Mouse (Mus musculus) hindbrain, embryonic 13.5 days (tissue): ENCODE measurements at regions not wholly inside any gene's neighbourhood (a gene's known extent, or its start where the extent isn't known, plus 50 kb on each side); places are given as distances from the start of the nearest gene placed in this dataset.

ENCODE experiments used
- ATAC-seq: fragments of 200-750 bp; cut with Nextera tagmentation; 2 replicates; pipeline ENCODE4 v1.8.0; 2017; ENCODE audit warnings: moderate TSS enrichment; ENCODE audit not compliant: low FRiP score
- H3K27ac ChIP-seq: fragments of 300-500 bp; sonication (generic); 2 replicates; pipeline ENCODE4 v1.5.1; 2015; ENCODE audit warnings: inconsistent platforms, mild to moderate bottlenecking, moderate library complexity
- H3K27me3 ChIP-seq: fragments of 300-500 bp; sonication (generic); 2 replicates; pipeline ENCODE4 v1.6.1; 2015; ENCODE audit warnings: mild to moderate bottlenecking, inconsistent platforms
- H3K36me3 ChIP-seq: fragments of 300-500 bp; sonication (generic); 2 replicates; pipeline ENCODE4 v1.6.1; 2015; ENCODE audit warnings: mild to moderate bottlenecking, inconsistent platforms
- H3K4me1 ChIP-seq: fragments of 300-500 bp; sonication (generic); replicated peaks from 2 replicates; pipeline ENCODE4 v1.6.1; 2015; ENCODE audit warnings: inconsistent platforms
- H3K4me2 ChIP-seq: fragments of 300-500 bp; sonication (generic); 2 replicates; pipeline ENCODE4 v1.6.1; 2015; ENCODE audit warnings: inconsistent platforms, mild to moderate bottlenecking, moderate library complexity
- H3K4me3 ChIP-seq: fragments of 300-500 bp; sonication (generic); 2 replicates; pipeline ENCODE4 v1.5.1; 2015; ENCODE audit warnings: mild to moderate bottlenecking, inconsistent platforms
- H3K9ac ChIP-seq: fragments of 300-500 bp; sonication (generic); 2 replicates; pipeline ENCODE4 v1.6.1; 2015; ENCODE audit warnings: mild to moderate bottlenecking, inconsistent platforms
- H3K9me3 ChIP-seq: fragments of 300-500 bp; sonication (generic); 2 replicates; pipeline ENCODE4 v1.6.1; 2016; ENCODE audit warnings: inconsistent platforms
- WGBS: fragments of 180-500 bp; shearing (Covaris S2); methylation state at CpG from one replicate; pipeline ENCODE4 v1.1.7; 2015; 5-methylcytosine and 5-hydroxymethylcytosine counted together

DNA sequence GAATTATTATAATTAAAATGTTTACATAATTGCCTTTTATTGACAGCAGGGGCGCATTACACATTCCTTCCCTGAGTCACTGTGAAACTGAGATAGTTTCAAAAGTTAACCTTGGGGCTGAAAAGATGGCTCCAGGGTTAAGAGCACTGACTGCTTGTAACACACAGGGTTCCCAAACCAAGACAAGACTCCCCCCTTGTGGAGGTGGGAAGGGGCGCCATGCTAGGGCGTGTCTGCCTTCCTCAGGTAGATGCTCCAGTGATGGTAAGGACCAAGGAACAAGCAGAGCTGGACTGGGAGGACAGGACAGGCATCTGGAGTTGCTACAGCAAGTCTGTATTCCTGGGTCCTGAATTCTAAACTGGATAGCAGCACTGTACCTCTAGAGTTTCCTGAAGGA is 351.9 kb downstream of the Tbc1d22a start:
- Histone ChIP-seq H3K9ac (no peak overlapping the region), H3K4me2 (no peak overlapping the region), H3K36me3 (no peaks in the 10 kb centered on the region), H3K4me1 (no peaks in the 10 kb centered on the region), H3K27me3 (no peaks in the 10 kb centered on the region), H3K27ac (no peak overlapping the region), H3K9me3 (no peaks in the 10 kb centered on the region), H3K4me3 (no peak overlapping the region)
- ATAC-seq = no peak
- 81% methylated on average over 3 of the region's 3 CpGs for WGBS

DNA sequence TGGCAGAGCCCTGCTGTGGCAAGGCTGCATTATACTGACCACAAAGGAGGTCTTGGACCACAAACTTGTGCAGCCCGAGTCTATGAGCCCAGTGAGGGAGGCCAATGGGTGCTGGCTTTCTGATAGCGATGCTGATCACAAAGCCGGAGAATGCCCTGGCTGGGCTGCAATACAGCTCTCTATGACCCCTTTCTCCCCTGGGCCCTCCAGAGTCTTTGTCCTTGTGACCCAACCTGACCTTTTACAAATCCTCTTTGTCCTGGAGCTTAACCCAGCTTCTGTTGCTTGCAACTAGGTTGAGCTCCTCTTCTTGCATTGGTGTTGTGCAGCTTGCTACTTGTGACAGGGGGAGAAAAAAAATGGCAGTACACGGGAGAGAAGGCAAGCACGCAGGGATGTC is 360.1 kb downstream of the Tbc1d22a start:
- Histone ChIP-seq H3K4me2 (no peak overlapping the region), H3K27me3 (no peaks in the 10 kb centered on the region), H3K27ac (no peak overlapping the region), H3K9me3 (no peaks in the 10 kb centered on the region), H3K36me3 (no peaks in the 10 kb centered on the region), H3K4me1 (peaks cover 9% of the 10 kb centered on the region), H3K4me3 (no peak overlapping the region), H3K9ac (no peak overlapping the region)
- WGBS = 12% methylated on average over 5 of the region's 5 CpGs
- no peak for ATAC-seq

DNA sequence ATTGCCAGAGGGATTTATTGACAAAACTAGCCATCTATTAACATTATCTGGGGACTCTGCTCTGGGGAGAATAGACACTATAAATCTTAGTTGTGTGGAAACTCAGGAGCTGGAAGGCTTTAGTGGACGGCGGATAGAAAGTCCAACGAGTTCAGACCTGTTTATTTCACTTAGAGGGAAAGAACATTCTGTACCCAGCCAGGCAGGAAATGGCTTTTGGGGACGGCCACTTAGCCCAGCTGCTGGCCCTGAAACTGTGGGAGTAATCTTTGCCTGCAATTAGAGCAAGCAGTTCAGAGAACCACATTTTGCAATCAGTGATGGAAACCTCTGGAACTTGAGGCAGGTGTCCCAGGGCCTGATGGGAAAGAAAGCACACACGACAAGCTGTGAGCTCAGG is 362.4 kb downstream of the Tbc1d22a start:
- no peak overlapping the region for H3K9ac ChIP-seq
- no peaks in the 10 kb centered on the region for H3K27me3 ChIP-seq
- H3K36me3 ChIP-seq = no peaks in the 10 kb centered on the region
- no peak overlapping the region for H3K4me2 ChIP-seq
- WGBS = 68% methylated on average over 5 of the region's 5 CpGs
- no peak overlapping the region for H3K27ac ChIP-seq
- H3K4me1 ChIP-seq = peaks cover 9% of the 10 kb centered on the region
- ATAC-seq = no peak
- H3K9me3 ChIP-seq = no peaks in the 10 kb centered on the region
- no peak overlapping the region for H3K4me3 ChIP-seq

DNA sequence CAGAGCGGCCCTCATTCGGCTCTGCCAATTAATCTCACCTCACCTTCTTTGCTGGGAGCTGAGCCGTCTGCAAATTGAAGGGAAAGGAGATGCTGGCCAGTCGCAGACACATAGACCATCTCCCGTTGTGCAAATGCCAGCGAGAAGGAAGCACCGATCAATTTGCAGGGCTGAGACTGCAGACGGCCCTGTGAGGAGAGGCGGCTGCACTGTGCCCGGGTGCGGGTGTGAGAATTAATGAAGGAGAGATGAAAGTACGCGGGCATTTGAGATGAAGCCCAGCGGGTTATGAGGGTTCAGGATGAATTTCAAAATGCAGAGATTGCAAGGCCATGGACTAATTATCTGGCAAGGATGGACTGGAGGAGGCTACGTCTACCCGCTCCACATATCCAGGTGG is 364.4 kb downstream of the Tbc1d22a start:
- peaks cover 9% of the 10 kb centered on the region for H3K4me1 ChIP-seq
- no peak for ATAC-seq
- H3K9ac ChIP-seq = no peak overlapping the region
- H3K4me2 ChIP-seq = no peak overlapping the region
- no peak overlapping the region for H3K4me3 ChIP-seq
- no peaks in the 10 kb centered on the region for H3K9me3 ChIP-seq
- no peak overlapping the region for H3K27ac ChIP-seq
- H3K36me3 ChIP-seq = no peaks in the 10 kb centered on the region
- H3K27me3 ChIP-seq = no peaks in the 10 kb centered on the region
- 89% methylated on average over 16 of the region's 16 CpGs for WGBS

DNA sequence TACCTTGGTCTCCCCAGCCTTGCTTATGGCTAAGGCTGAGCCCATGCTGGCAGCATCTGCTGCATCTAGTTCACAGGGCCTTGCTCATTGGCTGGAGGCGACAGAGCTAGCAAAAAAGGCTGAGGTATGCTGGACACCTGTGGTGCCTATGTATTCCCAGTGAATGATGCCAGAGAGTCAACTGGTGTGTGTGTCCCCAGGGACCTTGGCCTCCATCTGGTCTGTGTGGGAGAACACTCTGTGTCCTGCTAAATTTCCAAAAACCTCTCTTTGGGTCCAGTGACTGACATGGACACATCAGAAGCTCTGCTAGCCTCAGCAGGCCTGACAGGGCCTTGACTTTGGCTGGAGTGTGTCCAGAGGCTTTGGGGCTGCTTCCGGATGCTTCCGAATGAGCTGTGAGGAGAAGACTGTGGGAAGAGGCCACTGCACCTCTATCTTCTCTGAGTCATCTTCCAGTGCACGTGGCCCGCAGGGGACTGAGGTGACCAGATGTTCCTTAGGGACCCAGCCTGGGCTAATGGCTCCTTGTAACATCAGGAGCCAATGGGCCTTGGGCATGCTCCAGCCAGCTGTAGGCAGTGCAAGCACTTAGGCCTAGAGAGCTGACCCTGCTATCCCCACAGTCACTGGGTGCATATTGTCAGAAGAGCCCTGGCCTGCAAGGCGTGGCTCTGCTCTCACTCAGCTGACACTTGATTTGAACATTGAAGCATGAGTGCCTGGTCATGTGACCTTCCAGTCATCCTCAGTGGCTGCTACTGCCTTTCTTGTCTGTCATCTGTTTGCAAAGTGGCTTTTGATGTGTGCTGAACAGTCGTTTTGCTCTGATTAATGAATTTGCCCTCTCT is 368.2 kb downstream of the Tbc1d22a start:
- H3K27ac ChIP-seq = no peak overlapping the region
- no peaks in the 10 kb centered on the region for H3K27me3 ChIP-seq
- no peak overlapping the region for H3K4me3 ChIP-seq
- 78% methylated on average over 7 of the region's 7 CpGs for WGBS
- H3K4me2 ChIP-seq = no peak overlapping the region
- H3K4me1 ChIP-seq = no peaks in the 10 kb centered on the region
- ATAC-seq = no peak
- H3K36me3 ChIP-seq = no peaks in the 10 kb centered on the region
- H3K9me3 ChIP-seq = no peaks in the 10 kb centered on the region
- H3K9ac ChIP-seq = no peak overlapping the region

DNA sequence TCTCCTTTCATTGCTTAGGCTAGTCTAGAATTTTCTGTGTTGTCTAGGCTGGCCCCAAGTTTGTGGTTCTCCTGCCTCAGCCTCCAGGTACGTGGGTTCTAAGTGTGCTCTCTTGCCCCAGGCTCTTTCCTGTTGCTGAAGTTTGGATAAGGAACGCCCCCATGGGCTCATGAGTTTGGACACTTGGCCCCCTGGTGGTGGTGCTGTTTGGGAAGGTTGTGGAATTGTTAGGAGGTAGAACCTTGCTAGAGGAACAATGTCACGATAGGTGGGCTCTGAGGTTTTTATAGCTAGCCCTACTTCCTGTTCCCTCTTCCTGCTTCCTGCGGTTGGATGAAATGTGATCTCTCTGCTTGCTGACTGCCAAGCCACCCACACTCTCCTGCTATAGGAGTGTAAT is 371.5 kb downstream of the Tbc1d22a start:
- no peak overlapping the region for H3K4me3 ChIP-seq
- no peaks in the 10 kb centered on the region for H3K4me1 ChIP-seq
- ATAC-seq = no peak
- H3K9me3 ChIP-seq = no peaks in the 10 kb centered on the region
- no peaks in the 10 kb centered on the region for H3K27me3 ChIP-seq
- no peak overlapping the region for H3K27ac ChIP-seq
- no peak overlapping the region for H3K4me2 ChIP-seq
- no peaks in the 10 kb centered on the region for H3K36me3 ChIP-seq
- H3K9ac ChIP-seq = no peak overlapping the region
- WGBS = 90% methylated on average over 4 of the region's 4 CpGs

DNA sequence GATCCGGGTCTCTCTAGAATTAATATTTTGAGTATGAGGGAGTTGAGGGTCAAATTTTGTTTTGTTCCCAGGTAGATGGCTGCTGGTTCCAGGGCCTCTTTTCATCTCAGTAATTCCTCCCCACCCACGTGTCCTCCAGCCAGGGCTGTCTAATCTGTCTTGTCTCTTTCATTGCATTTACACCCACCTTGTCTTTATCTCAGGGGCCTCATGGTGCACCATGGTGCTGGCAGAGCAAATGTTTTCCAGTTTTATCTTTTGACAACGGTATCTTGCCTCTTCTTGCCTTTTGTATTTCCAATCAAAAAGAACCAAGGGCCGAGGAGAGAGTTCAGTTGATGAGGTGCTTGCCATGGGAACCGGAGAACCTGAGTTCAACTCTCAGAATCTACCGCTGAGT is 372.9 kb downstream of the Tbc1d22a start:
- Histone ChIP-seq H3K27me3 (0 out of 2 replicates have a peak, but pooled peaks cover 1% of the 10 kb centered on the region), H3K27ac (no peak overlapping the region), H3K36me3 (no peaks in the 10 kb centered on the region), H3K4me2 (no peak overlapping the region), H3K9me3 (no peaks in the 10 kb centered on the region), H3K9ac (no peak overlapping the region), H3K4me1 (no peaks in the 10 kb centered on the region), H3K4me3 (no peak overlapping the region)
- 82% methylated on average over 6 of the region's 6 CpGs for WGBS
- ATAC-seq = no peak

DNA sequence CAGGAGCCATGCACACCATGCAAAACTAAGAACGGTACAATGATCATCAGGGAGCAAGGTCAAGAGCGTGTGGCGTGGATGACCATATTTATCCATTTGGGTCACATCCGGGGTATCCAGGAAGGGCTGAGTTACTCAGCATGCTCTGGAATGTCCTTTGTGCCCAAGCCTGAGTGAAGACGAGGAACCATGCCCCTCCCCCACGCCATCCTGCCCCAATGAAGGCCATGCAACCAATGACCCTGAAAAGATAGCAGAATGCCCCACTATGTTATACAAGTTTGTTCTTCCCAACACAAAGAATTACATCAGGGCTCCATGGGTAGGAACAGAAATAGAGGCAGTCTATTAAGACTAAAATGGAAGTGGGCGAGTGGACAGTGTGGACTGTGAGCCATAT is 375.8 kb downstream of the Tbc1d22a start:
- 51% methylated on average over 7 of the region's 7 CpGs for WGBS

DNA sequence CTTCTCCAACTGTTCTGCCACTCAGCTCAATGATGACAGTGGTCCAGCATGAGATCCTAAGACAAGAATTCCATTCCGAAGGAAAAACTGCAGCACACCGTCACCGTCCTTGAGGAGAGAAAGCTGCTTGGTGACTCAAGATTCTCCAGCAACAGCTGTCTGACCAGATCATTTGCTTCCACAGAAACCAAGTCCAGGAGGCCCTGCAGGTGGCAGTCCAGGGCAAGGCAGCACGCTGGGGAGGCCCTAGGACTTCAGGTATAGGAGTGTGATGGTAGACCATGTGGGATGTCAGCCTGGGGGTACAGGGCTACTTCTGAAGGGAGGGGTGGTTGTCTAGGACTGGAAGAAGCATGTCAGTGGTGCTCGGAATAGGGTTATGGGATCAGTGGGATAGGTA is 376.6 kb downstream of the Tbc1d22a start:
- Histone ChIP-seq H3K4me3 (no peak overlapping the region), H3K9ac (no peak overlapping the region), H3K27me3 (0 out of 2 replicates have a peak, but pooled peaks cover 3% of the 10 kb centered on the region), H3K36me3 (no peaks in the 10 kb centered on the region), H3K4me1 (peaks cover 10% of the 10 kb centered on the region), H3K4me2 (no peak overlapping the region), H3K9me3 (no peaks in the 10 kb centered on the region), H3K27ac (no peak overlapping the region)
- 73% methylated on average over 5 of the region's 5 CpGs for WGBS
- no peak for ATAC-seq

More for the DNA sequence above, 375.8 kb downstream of the Tbc1d22a start:
- H3K9me3 ChIP-seq = no peaks in the 10 kb centered on the region
- ATAC-seq = no peak
- peaks cover 10% of the 10 kb centered on the region for H3K4me1 ChIP-seq
- H3K27ac ChIP-seq = no peak overlapping the region
- H3K4me3 ChIP-seq = no peak overlapping the region
- H3K36me3 ChIP-seq = no peaks in the 10 kb centered on the region
- H3K4me2 ChIP-seq = no peak overlapping the region
- H3K27me3 ChIP-seq = 0 out of 2 replicates have a peak, but pooled peaks cover 3% of the 10 kb centered on the region
- no peak overlapping the region for H3K9ac ChIP-seq

DNA sequence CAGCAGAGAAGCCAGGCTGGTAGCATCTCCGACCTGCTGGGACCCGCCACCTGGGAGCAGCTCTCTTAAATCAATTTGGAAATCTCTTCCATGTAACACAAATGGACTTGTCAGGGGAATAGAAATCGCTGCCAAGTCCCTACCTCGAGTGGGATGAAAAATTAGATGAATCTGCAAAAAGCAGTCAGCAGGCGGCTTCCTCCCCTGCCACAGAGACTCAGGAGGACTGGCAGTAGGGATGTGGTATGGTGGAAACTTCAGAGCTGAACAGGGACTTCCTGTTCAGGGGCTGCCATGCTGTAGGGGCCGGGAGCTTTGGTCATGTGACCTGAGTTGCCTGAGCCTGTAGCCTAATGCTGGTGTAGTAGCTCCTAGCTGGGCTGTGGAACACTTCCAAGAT is 379.1 kb downstream of the Tbc1d22a start:
- Histone ChIP-seq H3K27me3 (0 out of 2 replicates have a peak, but pooled peaks cover 3% of the 10 kb centered on the region), H3K36me3 (no peaks in the 10 kb centered on the region), H3K4me2 (no peak overlapping the region), H3K9ac (no peak overlapping the region), H3K9me3 (no peaks in the 10 kb centered on the region), H3K4me3 (no peak overlapping the region), H3K4me1 (peaks cover 14% of the 10 kb centered on the region), H3K27ac (no peak overlapping the region; the same call in 1 of the 2 replicates)
- 40% methylated on average over 6 of the region's 6 CpGs for WGBS
- no peak for ATAC-seq

DNA sequence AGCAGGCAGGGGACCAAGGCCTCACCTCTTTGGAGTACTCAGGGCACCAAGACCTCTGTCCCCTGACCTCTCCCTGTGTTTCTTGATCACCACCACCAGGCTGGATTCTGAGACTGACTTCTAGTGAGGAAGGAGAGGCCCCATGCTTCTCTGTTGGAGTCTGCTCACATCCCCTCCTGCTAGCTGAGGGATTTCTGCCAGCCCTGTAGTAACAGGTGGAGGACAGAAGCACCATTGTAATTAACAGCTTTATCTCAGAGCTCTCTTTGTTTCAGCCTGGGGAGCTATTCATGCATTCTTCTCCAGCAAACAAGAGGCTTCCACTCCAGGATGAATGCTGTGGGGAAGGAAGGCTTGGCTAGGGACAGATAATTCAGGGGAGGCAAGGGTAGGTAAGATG is 392.2 kb downstream of the Tbc1d22a start:
- H3K4me3 ChIP-seq = no peak overlapping the region
- no peak overlapping the region for H3K4me2 ChIP-seq
- H3K36me3 ChIP-seq = no peaks in the 10 kb centered on the region
- no peak for ATAC-seq
- no peak overlapping the region for H3K9ac ChIP-seq
- no peaks in the 10 kb centered on the region for H3K9me3 ChIP-seq
- H3K27ac ChIP-seq = no peak overlapping the region
- peaks cover 9% of the 10 kb centered on the region; the same call in 1 of the 2 replicates for H3K4me1 ChIP-seq
- H3K27me3 ChIP-seq = 0 out of 2 replicates have a peak, but pooled peaks cover 3% of the 10 kb centered on the region

DNA sequence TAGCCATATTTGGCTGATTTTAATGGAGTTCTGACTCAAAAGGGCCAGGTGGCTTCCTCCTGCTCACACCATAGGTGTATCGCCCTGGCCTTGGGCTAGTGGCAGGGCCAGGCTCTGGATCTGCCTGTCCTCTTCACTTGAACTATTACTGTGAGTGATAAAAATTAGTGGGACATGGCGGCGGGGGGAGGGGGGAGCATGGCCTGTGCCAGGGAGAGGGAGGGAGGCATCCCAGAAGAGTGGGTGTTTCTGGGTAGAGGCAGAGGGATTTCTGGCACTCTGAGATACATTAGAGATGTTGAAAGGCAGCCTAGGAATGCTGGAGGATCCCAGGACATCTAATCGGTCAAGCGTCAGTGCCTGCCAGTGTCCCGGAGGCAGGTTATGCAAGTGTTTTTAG is 395.4 kb downstream of the Tbc1d22a start:
- H3K27ac ChIP-seq = no peak overlapping the region
- no peak overlapping the region for H3K4me2 ChIP-seq
- 0 out of 2 replicates have a peak, but pooled peaks cover 3% of the 10 kb centered on the region for H3K27me3 ChIP-seq
- H3K9me3 ChIP-seq = no peaks in the 10 kb centered on the region
- H3K9ac ChIP-seq = no peak overlapping the region
- peaks cover 9% of the 10 kb centered on the region; the same call in 1 of the 2 replicates for H3K4me1 ChIP-seq
- 84% methylated on average over 6 of the region's 6 CpGs for WGBS
- H3K36me3 ChIP-seq = no peaks in the 10 kb centered on the region
- no peak for ATAC-seq
- H3K4me3 ChIP-seq = no peak overlapping the region

DNA sequence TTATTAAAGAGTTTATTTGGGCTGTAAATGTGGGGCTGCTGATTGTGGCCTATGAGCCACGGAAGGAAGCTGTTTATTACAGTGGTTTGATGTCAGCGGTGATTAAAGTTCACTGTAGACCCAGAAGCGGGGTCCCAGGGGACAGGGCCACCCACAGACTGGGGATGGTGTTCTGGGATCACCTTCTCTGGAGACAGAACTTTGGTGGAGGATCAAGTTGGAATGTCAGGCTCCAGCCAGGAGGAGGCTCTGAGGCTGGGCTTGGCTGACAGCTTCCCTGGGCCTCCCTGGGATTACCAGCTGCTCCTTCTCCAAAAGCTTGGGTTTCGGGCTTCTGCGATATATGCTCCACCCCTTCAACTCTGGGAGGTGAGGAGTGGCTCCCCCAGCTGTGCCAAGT is 417.1 kb downstream of the Tbc1d22a start:
- WGBS = 85% methylated on average over 5 of the region's 5 CpGs
- no peaks in the 10 kb centered on the region for H3K9me3 ChIP-seq

More for the DNA sequence above, 417.1 kb downstream of the Tbc1d22a start:
- H3K27me3 ChIP-seq = no peaks in the 10 kb centered on the region
- H3K27ac ChIP-seq = no peak overlapping the region
- H3K4me2 ChIP-seq = no peak overlapping the region
- H3K36me3 ChIP-seq = no peaks in the 10 kb centered on the region
- no peak overlapping the region for H3K9ac ChIP-seq
- no peak for ATAC-seq
- H3K4me3 ChIP-seq = no peak overlapping the region
- no peaks in the 10 kb centered on the region for H3K4me1 ChIP-seq
